In genomic region chr6:87211551-87211950, GRCm38 (mm10) we compare ENCODE assay signal across 23 mouse cellular contexts.
A peak's percentile ranks its signal among the peaks of the same experiment; 100 is the strongest.
DNase-seq lines count a peak whose midpoint lies in the region; ATAC-seq and TF ChIP-seq lines count a peak whose summit lies in the region.
"Had no signal": no experiment of that assay in that cellular context is flagged by ENCODE, and none has a peak within 500 bp of the region (broad histone marks: within the 10 kb centered on the region; RNA-seq: fewer than 3 reads in every experiment).

No protein-coding gene starts in this region.

- H3K27ac ChIP-seq in gastrocnemius, adult 2 months = no peak overlapping the region
- H3K27ac ChIP-seq in liver, embryonic 14.5 days = no peak overlapping the region
- H3K27ac ChIP-seq: forebrain, embryonic 13.5 days; heart, adult 2 months; hindbrain, embryonic 15.5 days; intestine, embryonic 15.5 days had no signal

- TF ChIP-seq POLR2A in brain, embryonic 14.5 days (IDR thresholded peaks at IDR 0.05; ENCODE audit: borderline replicate concordance, extremely low read depth, insufficient read depth, insufficient read length, poor library complexity, severe bottlenecking) = no peak

- no peak overlapping the region for H3K4me2 ChIP-seq in liver, embryonic 14.5 days (ENCODE audit: low read depth)
- H3K4me2 ChIP-seq: forebrain, embryonic 13.5 days; heart, embryonic 12.5 days; hindbrain, embryonic 15.5 days; intestine, embryonic 15.5 days had no signal

- no peaks in the 10 kb centered on the region for H3K9me3 ChIP-seq in liver, embryonic 14.5 days (ENCODE audit: control insufficient read depth, low read length)
- H3K9me3 ChIP-seq: forebrain, embryonic 13.5 days; heart, embryonic 12.5 days; hindbrain, embryonic 15.5 days; intestine, embryonic 15.5 days had no signal

- no peak for ATAC-seq in liver, embryonic 14.5 days (ENCODE audit: insufficient read depth)
- ATAC-seq: forebrain, embryonic 13.5 days; intestine, embryonic 15.5 days had no signal

- no peak overlapping the region for H3K4me3 ChIP-seq in gastrocnemius, adult 2 months
- H3K4me3 ChIP-seq in liver, embryonic 14.5 days (ENCODE audit: insufficient read depth in 1 of 2, low read depth in 2 of 2, low read length in 2 of 2) = no peak overlapping the region
- H3K4me3 ChIP-seq: forebrain, embryonic 13.5 days; heart, adult 2 months; heart, embryonic 12.5 days; hindbrain, embryonic 15.5 days; intestine, embryonic 15.5 days had no signal

- intact Hi-C loops in gastrocnemius, adult 2 months (cut with DNase I) = loop anchor here (10.0 kb wide), 1 partner anchor 107 kb away; the partner anchor contains the start of gene D6Ertd527e
- intact Hi-C loops in gastrocnemius, postnatal 14 days (cut with DNase I; ENCODE audit: low total_unique reads) = no loop called here

- no peaks in the 10 kb centered on the region for H3K27me3 ChIP-seq in liver, embryonic 14.5 days (ENCODE audit: control insufficient read depth, insufficient read depth, low read length)
- H3K27me3 ChIP-seq: forebrain, embryonic 13.5 days; heart, embryonic 12.5 days; hindbrain, embryonic 15.5 days; intestine, embryonic 15.5 days had no signal

- DNase-seq in gastrocnemius, adult 2 months = no peak
- no peak for DNase-seq in gastrocnemius, postnatal 14 days
- no peak for DNase-seq in liver, embryonic 14.5 days (ENCODE audit: low read depth in 3 of 3, low spot score in 3 of 3)
- DNase-seq in liver (no peak), ES-CJ7 (ENCODE audit: low read depth, low spot score) (peak; percentile 53)
- DNase-seq in brain, embryonic 14.5 days (ENCODE audit: low read depth) = no peak
- DNase-seq in natural killer cell, adult 2 months (ENCODE audit: low spot score in 2 of 2) = no peak
- no peak for DNase-seq in retina, embryonic 14.5 days (ENCODE audit: low spot score)
- DNase-seq: adrenal gland, postnatal 10 days; cerebellum, adult 11 months; cerebellum, adult 9-10 months; cerebellum, postnatal 36 days; heart, adult 2 months; kidney, adult 9 months; kidney, postnatal 25 days; lung, postnatal 10 days; midbrain, embryonic 14.5 days; right cerebral cortex, adult 18-20 months; spleen, adult 18-20 months had no signal

- TF ChIP-seq CTCF in gastrocnemius, adult 2 months (IDR thresholded peaks at IDR 0.05) = peak; percentile 7; the same call in 1 of the 2 replicates
- peak; percentile 38; the same call in 1 of the 2 replicates for TF ChIP-seq CTCF in liver, embryonic 14.5 days (IDR thresholded peaks at IDR 0.05; ENCODE audit: low read depth)
- 0 out of 2 replicates have a peak, but pooled peaks have one; percentile 16 for TF ChIP-seq CTCF in brain, embryonic 14.5 days (IDR thresholded peaks at IDR 0.05; ENCODE audit: borderline replicate concordance, extremely low read depth, insufficient read depth, insufficient read length)

- no peak overlapping the region for H3K9ac ChIP-seq in liver, embryonic 14.5 days (replicated peaks)
- H3K9ac ChIP-seq: forebrain, embryonic 13.5 days; heart, embryonic 12.5 days; hindbrain, embryonic 15.5 days; intestine, embryonic 15.5 days had no signal

- WGBS in liver, embryonic 14.5 days (ENCODE audit: insufficient replicate concordance) = 56% methylated on average over 3 of the region's 3 CpGs

- H3K36me3 ChIP-seq in liver, embryonic 14.5 days (replicated peaks; ENCODE audit: control insufficient read depth, insufficient read depth, low read depth) = no peaks in the 10 kb centered on the region
- H3K36me3 ChIP-seq: hindbrain, embryonic 15.5 days; intestine, embryonic 15.5 days had no signal

- peaks cover 0 to 8% of the 10 kb centered on the region in 2 experiments; a peak in 1 of 4 replicates for H3K4me1 ChIP-seq in liver, embryonic 14.5 days (replicated peaks; ENCODE audit: control insufficient read depth in 2 of 2, insufficient read depth in 2 of 2, low read length in 1 of 2)
- H3K4me1 ChIP-seq: forebrain, embryonic 13.5 days; intestine, embryonic 15.5 days had no signal

- no peak for TF ChIP-seq EP300 in liver, embryonic 14.5 days (IDR thresholded peaks at IDR 0.05; ENCODE audit: low read depth)
